Mouse (Mus musculus) embryonic facial prominence, embryonic 11.5 days (tissue): ENCODE data around the gene Rp9. TPM values are rescaled to one million over a fixed set of nuclear protein-coding genes. Genes with fewer than 3 reads are reported as not detected.

Source experiments
- ATAC-seq: fragments of 200-750 bp; cut with Nextera tagmentation; replicated peaks from 2 replicates; pipeline ENCODE4 v1.8.0; 2017; ENCODE audit warnings: low read depth; ENCODE audit not compliant: insufficient number of reproducible peaks, low FRiP score, low TSS enrichment
- DNase-seq: peaks from one replicate; pipeline ENCODE4 v3.0.0-alpha.2; 2015; ENCODE audit warnings: low spot score
- H3K27ac ChIP-seq: fragments of 300-500 bp; sonication (generic); replicated peaks from 2 replicates; pipeline ENCODE4 v1.5.1; 2014; ENCODE audit warnings: mild to moderate bottlenecking, low read depth, low read length, control low read depth
- H3K27me3 ChIP-seq: fragments of 300-500 bp; sonication (generic); 2 replicates; pipeline ENCODE4 v1.6.1; 2014; ENCODE audit warnings: mild to moderate bottlenecking, low read length, moderate library complexity, mixed read lengths; ENCODE audit not compliant: control insufficient read depth, insufficient read depth
- H3K36me3 ChIP-seq: fragments of 300-500 bp; sonication (generic); replicated peaks from 2 replicates; pipeline ENCODE4 v1.6.1; 2014; ENCODE audit warnings: low read depth, mild to moderate bottlenecking, low read length, moderate library complexity, mixed read lengths; ENCODE audit not compliant: control insufficient read depth, insufficient read depth
- H3K4me1 ChIP-seq: fragments of 300-500 bp; sonication (generic); 2 replicates; pipeline ENCODE4 v1.6.1; 2014; ENCODE audit warnings: low read length, mixed read lengths; ENCODE audit not compliant: control insufficient read depth, insufficient read depth
- H3K4me2 ChIP-seq: fragments of 300-500 bp; sonication (generic); 2 replicates; pipeline ENCODE4 v1.6.1; 2014; ENCODE audit warnings: low read depth, mild to moderate bottlenecking, control low read depth, low read length, moderate library complexity
- H3K4me3 ChIP-seq: fragments of 300-500 bp; sonication (generic); 2 replicates; pipeline ENCODE4 v1.5.1; 2014; ENCODE audit warnings: low read depth, low read length, control low read depth
- H3K9ac ChIP-seq: fragments of 300-500 bp; sonication (generic); replicated peaks from 2 replicates; pipeline ENCODE4 v1.6.1; 2014; ENCODE audit warnings: mild to moderate bottlenecking, control low read depth, low read length
- H3K9me3 ChIP-seq: fragments of 300-500 bp; sonication (generic); replicated peaks from 2 replicates; pipeline ENCODE4 v1.6.1; 2016; ENCODE audit warnings: mild to moderate bottlenecking, low read length, inconsistent platforms, mixed read lengths; ENCODE audit not compliant: control insufficient read depth
- WGBS: fragments of 180-500 bp; shearing (Covaris S2); extraction: QIAGEN DNeasy Blood & Tissue Kit; methylation state at CpG from one replicate; pipeline ENCODE4 v1.1.7; 2014; 5-methylcytosine and 5-hydroxymethylcytosine counted together
- polyA plus RNA-seq: library from polyadenylated mRNA; unstranded; fragments of >200 nt; fragmentation: Nextera tagmentation; extraction: Ambion mirVana; gene quantifications from 2 replicates; pipeline ENCODE4 v1.2.1, GENCODE M21; 2014

Rp9 gene
- polyA plus RNA-seq, 1 experiment from 2014 or later: 56.1 TPM

GRCm38 (mm10) chr9:22424719-22425118 is 44.8 kb downstream of the Rp9 start:
- no peak overlapping the region for H3K4me2 ChIP-seq
- no peaks in the 10 kb centered on the region for H3K4me1 ChIP-seq
- no peak overlapping the region for H3K4me3 ChIP-seq
- H3K27ac ChIP-seq: no peak overlapping the region
- no peak for DNase-seq
- ATAC-seq: no peak
- no peaks in the 10 kb centered on the region for H3K27me3 ChIP-seq
- no peaks in the 10 kb centered on the region for H3K9me3 ChIP-seq
- H3K9ac ChIP-seq: no peak overlapping the region
- 95% methylated on average over 4 of the region's 4 CpGs for WGBS
- H3K36me3 ChIP-seq: no peaks in the 10 kb centered on the region

GRCm38 (mm10) chr9:22424196-22424595 is 45.3 kb downstream of the Rp9 start:
- Histone ChIP-seq H3K27ac (no peak overlapping the region), H3K9ac (no peak overlapping the region), H3K4me2 (no peak overlapping the region), H3K4me3 (no peak overlapping the region), H3K9me3 (no peaks in the 10 kb centered on the region), H3K36me3 (no peaks in the 10 kb centered on the region), H3K27me3 (no peaks in the 10 kb centered on the region), H3K4me1 (no peaks in the 10 kb centered on the region)
- ATAC-seq (no peak), DNase-seq (no peak)
- WGBS: 76% methylated on average over 10 of the region's 10 CpGs

GRCm38 (mm10) chr9:22423507-22423906 is 46.0 kb downstream of the Rp9 start:
- Histone ChIP-seq H3K9me3 (no peaks in the 10 kb centered on the region), H3K36me3 (no peaks in the 10 kb centered on the region), H3K4me1 (no peaks in the 10 kb centered on the region), H3K4me2 (no peak overlapping the region), H3K27ac (no peak overlapping the region), H3K4me3 (no peak overlapping the region), H3K27me3 (no peaks in the 10 kb centered on the region), H3K9ac (no peak overlapping the region)
- ATAC-seq (no peak), DNase-seq (no peak)
- WGBS: 85% methylated on average over 1 of the region's 1 CpGs

DNA sequence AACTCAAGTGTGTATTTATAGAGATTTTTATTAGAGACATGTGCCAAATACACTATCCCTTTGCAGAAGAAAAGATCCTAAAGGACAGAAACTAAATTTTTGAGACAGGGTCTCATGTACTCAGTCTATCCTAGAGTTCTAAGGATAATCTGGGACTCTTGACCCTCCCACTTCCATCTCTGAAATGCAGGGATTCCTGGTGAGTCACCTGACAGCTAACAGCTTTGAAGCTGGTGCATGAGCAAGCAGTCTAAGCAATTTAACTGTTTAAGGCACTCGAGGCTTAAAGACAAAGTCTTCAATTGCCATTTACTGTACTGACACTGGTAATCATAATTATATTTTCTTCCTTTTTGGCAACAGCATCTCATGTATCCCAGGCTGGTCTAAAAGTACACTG is 47.0 kb downstream of the Rp9 start:
- Histone ChIP-seq H3K4me1 (no peaks in the 10 kb centered on the region), H3K9ac (no peak overlapping the region), H3K27me3 (no peaks in the 10 kb centered on the region), H3K4me2 (no peak overlapping the region), H3K9me3 (no peaks in the 10 kb centered on the region), H3K4me3 (no peak overlapping the region), H3K27ac (no peak overlapping the region), H3K36me3 (no peaks in the 10 kb centered on the region)
- ATAC-seq (no peak), DNase-seq (no peak)
- 66% methylated on average over 1 of the region's 1 CpGs for WGBS

GRCm38 (mm10) chr9:22420491-22420890 is 49.1 kb downstream of the Rp9 start:
- Histone ChIP-seq H3K4me1 (no peaks in the 10 kb centered on the region), H3K36me3 (no peaks in the 10 kb centered on the region), H3K4me3 (no peak overlapping the region), H3K27me3 (no peaks in the 10 kb centered on the region), H3K27ac (no peak overlapping the region), H3K9me3 (no peaks in the 10 kb centered on the region), H3K9ac (no peak overlapping the region), H3K4me2 (no peak overlapping the region)
- ATAC-seq: no peak
- WGBS: 39% methylated on average over 7 of the region's 7 CpGs
- DNase-seq: no peak

DNA sequence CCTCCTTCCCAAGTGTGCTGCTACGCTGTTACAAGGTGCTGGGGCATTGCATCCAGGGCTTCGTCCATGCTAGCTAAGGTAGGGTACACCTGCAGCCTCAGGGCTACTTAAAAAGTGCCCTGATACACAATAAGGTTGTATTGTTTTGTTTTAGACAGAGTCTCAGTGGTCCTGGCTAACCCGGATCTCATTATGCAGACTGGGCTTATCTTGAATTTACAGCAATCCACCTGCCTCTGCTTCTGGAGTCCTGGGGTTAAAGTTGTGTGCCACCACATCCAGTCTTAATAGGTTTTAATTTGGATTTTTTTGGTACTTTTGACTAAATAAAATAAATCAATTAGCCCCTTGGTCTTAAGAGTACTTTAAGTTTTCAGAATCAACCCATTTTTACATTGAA is 49.7 kb downstream of the Rp9 start:
- no peak for DNase-seq
- Histone ChIP-seq H3K27me3 (no peaks in the 10 kb centered on the region), H3K27ac (no peak overlapping the region), H3K4me1 (no peaks in the 10 kb centered on the region), H3K9ac (no peak overlapping the region), H3K4me2 (no peak overlapping the region), H3K36me3 (no peaks in the 10 kb centered on the region), H3K4me3 (no peak overlapping the region), H3K9me3 (no peaks in the 10 kb centered on the region)
- ATAC-seq: no peak
- WGBS: 79% methylated on average over 3 of the region's 3 CpGs

DNA sequence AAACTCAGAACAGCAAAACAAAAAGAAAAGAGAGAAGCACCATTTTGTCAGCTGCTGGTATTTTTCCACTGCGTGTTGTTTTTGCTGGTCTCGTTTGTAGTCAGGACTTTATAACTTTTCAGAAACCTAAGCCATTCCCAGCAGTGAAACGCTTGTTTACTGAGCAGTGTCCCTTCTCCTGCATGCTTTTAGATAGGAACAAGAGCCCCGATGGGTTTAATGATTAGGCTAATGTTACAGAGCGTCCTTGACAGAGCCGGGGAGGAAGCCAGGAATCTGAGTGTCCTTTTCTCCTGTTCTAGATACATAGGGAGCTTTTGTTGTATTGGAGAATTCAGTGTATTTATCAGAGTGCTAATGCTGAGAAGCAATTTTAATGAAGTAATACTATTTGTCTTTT is 52.0 kb downstream of the Rp9 start:
- DNase-seq (no peak), ATAC-seq (no peak)
- no peak overlapping the region for H3K9ac ChIP-seq
- H3K4me3 ChIP-seq: no peak overlapping the region
- H3K4me2 ChIP-seq: no peak overlapping the region
- no peaks in the 10 kb centered on the region for H3K9me3 ChIP-seq
- no peaks in the 10 kb centered on the region for H3K27me3 ChIP-seq
- H3K36me3 ChIP-seq: no peaks in the 10 kb centered on the region
- no peak overlapping the region for H3K27ac ChIP-seq
- 56% methylated on average over 6 of the region's 6 CpGs for WGBS
- H3K4me1 ChIP-seq: no peaks in the 10 kb centered on the region

DNA sequence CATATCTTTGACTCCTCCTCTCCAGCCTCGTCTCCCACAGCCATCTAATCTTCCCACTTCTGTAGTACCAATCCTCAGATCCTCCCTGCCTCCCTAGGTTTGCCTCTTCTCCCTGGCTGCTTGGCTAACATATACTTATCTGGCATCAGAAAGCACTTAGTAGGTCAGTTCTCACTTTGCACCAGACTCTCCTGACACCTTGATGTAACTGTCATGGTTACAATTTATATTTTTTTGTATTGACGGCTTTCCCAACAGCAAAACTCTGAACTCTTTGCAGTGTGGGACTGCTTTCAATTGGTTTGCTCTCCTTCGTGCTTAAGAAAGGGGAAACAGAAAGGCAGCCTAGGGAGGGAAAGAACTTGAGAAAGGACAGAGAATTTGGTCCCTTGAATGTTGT is 53.4 kb downstream of the Rp9 start:
- H3K9me3 ChIP-seq: no peaks in the 10 kb centered on the region
- no peak overlapping the region for H3K27ac ChIP-seq
- 75% methylated on average over 3 of the region's 3 CpGs for WGBS
- DNase-seq (no peak), ATAC-seq (no peak)
- H3K9ac ChIP-seq: no peak overlapping the region
- no peak overlapping the region for H3K4me2 ChIP-seq
- no peak overlapping the region for H3K4me3 ChIP-seq
- H3K4me1 ChIP-seq: no peaks in the 10 kb centered on the region
- H3K27me3 ChIP-seq: no peaks in the 10 kb centered on the region
- no peaks in the 10 kb centered on the region for H3K36me3 ChIP-seq
